In genomic region chr16:4877701-4878100, GRCm38 (mm10) we compare ENCODE assay signal across 8 mouse cellular contexts. TPM values are rescaled to one million over a fixed set of nuclear protein-coding genes. Genes with fewer than 3 reads are reported as not detected.
DNase-seq lines count a peak whose midpoint lies in the region; ATAC-seq and TF ChIP-seq lines count a peak whose summit lies in the region.

No protein-coding gene starts in this region.

- peaks cover 61% of the 10 kb centered on the region for H3K4me1 ChIP-seq in heart, embryonic 13.5 days
- H3K4me1 ChIP-seq in ES-E14 (ENCODE audit: control insufficient read depth in 2 of 2, insufficient read depth in 2 of 2, low read length in 2 of 2, poor library complexity in 1 of 2), result peaks cover 2 to 22% of the 10 kb centered on the region in 2 experiments; a peak in 2 of 4 replicates
- peaks cover 10% of the 10 kb centered on the region for H3K4me1 ChIP-seq in forebrain, postnatal 0 days (ENCODE audit: insufficient read depth)
- peaks cover 48% of the 10 kb centered on the region for H3K4me1 ChIP-seq in liver, postnatal 0 days (ENCODE audit: insufficient read depth)

- peak overlapping the region; percentile 96 for H3K9ac ChIP-seq in heart, embryonic 13.5 days
- H3K9ac ChIP-seq in ES-E14 (ENCODE audit: insufficient read depth, low read depth, low read length, poor library complexity, severe bottlenecking), result peak overlapping the region; percentile 21; the same call in 1 of the 2 replicates
- H3K9ac ChIP-seq in forebrain, postnatal 0 days, result no peak overlapping the region; the same call in 1 of the 2 replicates
- H3K9ac ChIP-seq in liver, postnatal 0 days (replicated peaks), result peak overlapping the region; percentile 93

- H3K36me3 ChIP-seq in heart, embryonic 13.5 days, result peaks cover 39% of the 10 kb centered on the region
- peaks cover 35% of the 10 kb centered on the region for H3K36me3 ChIP-seq in ES-E14 (ENCODE audit: control insufficient read depth, insufficient read depth, low read length, poor library complexity, severe bottlenecking)
- H3K36me3 ChIP-seq in forebrain, postnatal 0 days (ENCODE audit: insufficient read depth), result peaks cover 23% of the 10 kb centered on the region; the same call in 1 of the 2 replicates
- H3K36me3 ChIP-seq in liver, postnatal 0 days (replicated peaks; ENCODE audit: insufficient read depth, low read length), result peaks cover 28% of the 10 kb centered on the region

- no peak for TF ChIP-seq EP300 in liver, postnatal 0 days (IDR thresholded peaks at IDR 0.05; ENCODE audit: low read depth)

- peak overlapping the region; percentile 90 for H3K4me2 ChIP-seq in heart, embryonic 13.5 days
- peak overlapping the region; percentile 75 for H3K4me2 ChIP-seq in forebrain, postnatal 0 days (ENCODE audit: low read depth)
- peak overlapping the region; percentile 86 for H3K4me2 ChIP-seq in liver, postnatal 0 days (ENCODE audit: low read depth, low read length)

- no peak for TF ChIP-seq CTCF in forebrain, postnatal 0 days (IDR thresholded peaks at IDR 0.05; ENCODE audit: low read depth)
- TF ChIP-seq CTCF in liver, postnatal 0 days (IDR thresholded peaks at IDR 0.05; ENCODE audit: low read depth), result no peak

- peak overlapping the region; percentile 93 for H3K4me3 ChIP-seq in heart, embryonic 13.5 days
- peak overlapping the region in 1 of 2 experiments; percentile 98; a peak in 3 of 4 replicates for H3K4me3 ChIP-seq in ES-E14 (ENCODE audit: insufficient read depth in 1 of 2, low read depth in 1 of 2, low read length in 2 of 2, poor library complexity in 1 of 2, severe bottlenecking in 1 of 2)
- peak overlapping the region; percentile 88 for H3K4me3 ChIP-seq in forebrain, postnatal 0 days (ENCODE audit: low read depth, low read length)
- H3K4me3 ChIP-seq in liver, postnatal 0 days (ENCODE audit: low read depth, low read length), result peak overlapping the region; percentile 87

- in situ Hi-C loops in ES-E14 (cut with MboI; ENCODE audit: low sequenced_read_pairs in 2 of 2, unreplicated experiment in 2 of 2), result no loop called here

- DNase-seq in heart, adult 8-10 months (ENCODE audit: low spot score), result no peak
- DNase-seq in ES-E14 (ENCODE audit: low read depth, low spot score), result no peak
- DNase-seq in forebrain, postnatal 0 days, result no peak
- no peak for DNase-seq in liver, postnatal 0 days
- no peak for DNase-seq in cerebellum, adult 9-10 months
- no peak for DNase-seq in adrenal gland, adult 2 months

- no peak for ATAC-seq in heart, embryonic 13.5 days (ENCODE audit: extremely low read depth, insufficient number of reproducible peaks, low FRiP score, low TSS enrichment)
- ATAC-seq in forebrain, postnatal 0 days, result no peak
- no peak for ATAC-seq in liver, postnatal 0 days
- ATAC-seq in granulocyte monocyte progenitor cell, adult 5-6 weeks (replicated peaks; ENCODE audit: poor library complexity, severe bottlenecking), result no peak

- no peaks in the 10 kb centered on the region for H3K27me3 ChIP-seq in heart, embryonic 13.5 days (replicated peaks)
- no peaks in the 10 kb centered on the region for H3K27me3 ChIP-seq in forebrain, postnatal 0 days (ENCODE audit: insufficient read depth, low read length)
- no peaks in the 10 kb centered on the region for H3K27me3 ChIP-seq in liver, postnatal 0 days (ENCODE audit: insufficient read depth, low read length)

- H3K9me3 ChIP-seq in heart, embryonic 13.5 days, result no peaks in the 10 kb centered on the region
- no peaks in the 10 kb centered on the region for H3K9me3 ChIP-seq in ES-E14 (ENCODE audit: control insufficient read depth, insufficient read depth, low read depth, low read length)
- no peaks in the 10 kb centered on the region for H3K9me3 ChIP-seq in forebrain, postnatal 0 days (ENCODE audit: low read length)
- H3K9me3 ChIP-seq in liver, postnatal 0 days (ENCODE audit: low read length), result no peaks in the 10 kb centered on the region

- WGBS in heart, embryonic 13.5 days, result 61% methylated on average over 3 of the region's 3 CpGs
- WGBS in forebrain, postnatal 0 days, result 87% methylated on average over 3 of the region's 3 CpGs
- 62% methylated on average over 3 of the region's 3 CpGs for WGBS in liver, postnatal 0 days (ENCODE audit: insufficient replicate concordance)

- peak overlapping the region; percentile 100 for H3K27ac ChIP-seq in heart, embryonic 13.5 days (replicated peaks)
- peak overlapping the region; percentile 3; the same call in 1 of the 2 replicates for H3K27ac ChIP-seq in ES-E14 (ENCODE audit: insufficient read depth, low read depth, low read length, poor library complexity, severe bottlenecking)
- no peak overlapping the region for H3K27ac ChIP-seq in forebrain, postnatal 0 days (ENCODE audit: low read depth, low read length)
- H3K27ac ChIP-seq in liver, postnatal 0 days (ENCODE audit: low read depth), result peak overlapping the region; percentile 97

TF ChIP-seq in ES-E14, 5 proteins besides CTCF, POLR2A, EP300 and RAD21:
- TF ChIP-seq CHD2 (IDR thresholded peaks at IDR 0.05; ENCODE audit: low read depth, low read length) (no peak), MAFK (IDR thresholded peaks at IDR 0.05; ENCODE audit: insufficient read depth, low read depth, low read length) (no peak), ZNF384 (IDR thresholded peaks at IDR 0.05; ENCODE audit: low read depth, low read length) (no peak), ZC3H11A (IDR thresholded peaks at IDR 0.05; ENCODE audit: borderline replicate concordance, low read depth, low read length) (no peak), HCFC1 (IDR thresholded peaks at IDR 0.05; ENCODE audit: borderline replicate concordance, insufficient read depth, low read length) (no peak)

RNA-seq across cellular contexts. Expression of gene Ubald1, which starts 2.4 kb away (rescaled TPM):
- 24.4 and 26.6 TPM in 2 replicates for polyA plus RNA-seq in heart, embryonic 13.5 days (2015; fragmentation: Nextera tagmentation; extraction: Ambion mirVana)
- total RNA-seq in heart, adult 8-10 months (2022), result 10 to 100 TPM; 14.6 to 20.6 (median 19.2) TPM
- 26.7 and 41.3 TPM in 2 replicates for total RNA-seq in ES-E14 (2012; rRNA removed)
- 27.7 and 37.7 TPM in 2 replicates for total RNA-seq in forebrain, postnatal 0 days (2014; rRNA removed)
- polyA plus RNA-seq in forebrain, postnatal 0 days (2015; fragmentation: Nextera tagmentation; extraction: Ambion mirVana), result 79.2 and 80.7 TPM in 2 replicates
- polyA plus RNA-seq in liver, postnatal 0 days (2015; fragmentation: Nextera tagmentation; extraction: Ambion mirVana), result 15.6 and 16.7 TPM in 2 replicates
- total RNA-seq in adrenal gland, adult 2 months (2021), result 10 to 100 TPM; 32.8 to 37.8 TPM
- polyA plus RNA-seq in adrenal gland, adult 2 months (2012; rRNA removed), result 59.7 and 68.0 TPM in 2 replicates
- total RNA-seq in granulocyte monocyte progenitor cell, adult 5-6 weeks (2014; fragmentation: Nextera tagmentation), result 37.0 and 39.8 TPM in 2 replicates
- total RNA-seq in granulocyte monocyte progenitor cell, adult 5-6 weeks (2017), result 11.4 and 14.1 TPM in 2 replicates

RNA-seq across cellular contexts. Expression of gene Mgrn1, which starts 8.3 kb away (rescaled TPM):
- 107 TPM in 2 replicates for polyA plus RNA-seq in heart, embryonic 13.5 days (2015; fragmentation: Nextera tagmentation; extraction: Ambion mirVana)
- total RNA-seq in heart, adult 8-10 months (2022), result 100 to 1,000 TPM; 166 to 200 (median 185) TPM
- 24.0 and 25.7 TPM in 2 replicates for total RNA-seq in ES-E14 (2012; rRNA removed)
- total RNA-seq in forebrain, postnatal 0 days (2014; rRNA removed), result 123 and 167 TPM in 2 replicates
- polyA plus RNA-seq in forebrain, postnatal 0 days (2015; fragmentation: Nextera tagmentation; extraction: Ambion mirVana), result 96.1 and 109 TPM in 2 replicates
- 34.8 and 36.7 TPM in 2 replicates for polyA plus RNA-seq in liver, postnatal 0 days (2015; fragmentation: Nextera tagmentation; extraction: Ambion mirVana)
- total RNA-seq in adrenal gland, adult 2 months (2021), result 10 to 100 TPM; 79.3 to 87.4 TPM
- 134 and 157 TPM in 2 replicates for polyA plus RNA-seq in adrenal gland, adult 2 months (2012; rRNA removed)
- total RNA-seq in granulocyte monocyte progenitor cell, adult 5-6 weeks (2014; fragmentation: Nextera tagmentation), result 28.3 and 33.5 TPM in 2 replicates
- total RNA-seq in granulocyte monocyte progenitor cell, adult 5-6 weeks (2017), result 16.6 and 21.6 TPM in 2 replicates

RNA-seq across cellular contexts. Expression of gene 4930562C15Rik, which starts 42.5 kb away (rescaled TPM):
- 0.15 and 0.32 TPM in 2 replicates for polyA plus RNA-seq in heart, embryonic 13.5 days (2015; fragmentation: Nextera tagmentation; extraction: Ambion mirVana)
- total RNA-seq in heart, adult 8-10 months (2022), result not detected
- total RNA-seq in ES-E14 (2012; rRNA removed), result 0.09 and 0.21 TPM in 2 replicates
- not detected in 2 replicates for total RNA-seq in forebrain, postnatal 0 days (2014; rRNA removed)
- 0.17 TPM in 1 of 2 replicates, not detected in the other for polyA plus RNA-seq in forebrain, postnatal 0 days (2015; fragmentation: Nextera tagmentation; extraction: Ambion mirVana)
- 0.09 TPM in 1 of 2 replicates, not detected in the other for polyA plus RNA-seq in liver, postnatal 0 days (2015; fragmentation: Nextera tagmentation; extraction: Ambion mirVana)
- not detected for total RNA-seq in adrenal gland, adult 2 months (2021)
- polyA plus RNA-seq in adrenal gland, adult 2 months (2012; rRNA removed), result not detected in 2 replicates
- total RNA-seq in granulocyte monocyte progenitor cell, adult 5-6 weeks (2014; fragmentation: Nextera tagmentation), result not detected in 2 replicates
- total RNA-seq in granulocyte monocyte progenitor cell, adult 5-6 weeks (2017), result 0.65 TPM in 1 of 2 replicates, not detected in the other
